Mouse (Mus musculus) stomach, embryonic 16.5 days (tissue): Measurements from ENCODE around the gene Ccdc190. TPM values are rescaled to one million over a fixed set of nuclear protein-coding genes. Genes with fewer than 3 reads are reported as not detected.

Experiments
- ATAC-seq: fragments of 200-750 bp; cut with Nextera tagmentation; 2 replicates; pipeline ENCODE4 v1.8.0; 2017; ENCODE audit warnings: moderate number of reproducible peaks, moderate TSS enrichment; ENCODE audit not compliant: insufficient read depth, low FRiP score
- H3K27ac ChIP-seq: fragments of 300-500 bp; sonication (generic); 2 replicates; pipeline ENCODE4 v1.5.1; 2014; ENCODE audit warnings: low read length
- H3K27me3 ChIP-seq: fragments of 300-500 bp; sonication (generic); 2 replicates; pipeline ENCODE4 v1.6.1; 2014; ENCODE audit warnings: low read length, control low read depth, mixed read lengths; ENCODE audit not compliant: control insufficient read depth, insufficient read depth
- H3K36me3 ChIP-seq: fragments of 300-500 bp; sonication (generic); 2 replicates; pipeline ENCODE4 v1.6.1; 2014; ENCODE audit warnings: low read length; ENCODE audit not compliant: control insufficient read depth, insufficient read depth
- H3K4me1 ChIP-seq: fragments of 300-500 bp; sonication (generic); 2 replicates; pipeline ENCODE4 v1.6.1; 2014; ENCODE audit warnings: low read length, control low read depth, mixed read lengths; ENCODE audit not compliant: control insufficient read depth, insufficient read depth
- H3K4me2 ChIP-seq: fragments of 300-500 bp; sonication (generic); 2 replicates; pipeline ENCODE4 v1.6.1; 2014; ENCODE audit warnings: low read depth, low read length, mixed read lengths
- H3K4me3 ChIP-seq: fragments of 300-500 bp; sonication (generic); replicated peaks from 2 replicates; pipeline ENCODE4 v1.5.1; 2014; ENCODE audit warnings: mild to moderate bottlenecking, low read length
- H3K9ac ChIP-seq: fragments of 300-500 bp; sonication (generic); 2 replicates; pipeline ENCODE4 v1.6.1; 2014; ENCODE audit warnings: low read length
- H3K9me3 ChIP-seq: fragments of 300-500 bp; sonication (generic); replicated peaks from 2 replicates; pipeline ENCODE4 v1.6.1; 2016; ENCODE audit warnings: low read length, control low read depth; ENCODE audit not compliant: control insufficient read depth
- WGBS: fragments of 180-500 bp; shearing (Covaris S2); extraction: QIAGEN DNeasy Blood & Tissue Kit; methylation state at CpG from one replicate; pipeline ENCODE4 v1.1.7; 2014; 5-methylcytosine and 5-hydroxymethylcytosine counted together
- polyA plus RNA-seq: library from polyadenylated mRNA; unstranded; fragments of >200 nt; fragmentation: Nextera tagmentation; extraction: Ambion mirVana; gene quantifications from 2 replicates; pipeline ENCODE4 v1.2.1, GENCODE M21; 2015

Gene Ccdc190
- 0.08 and 0.27 TPM in 2 replicates for polyA plus RNA-seq

DNA sequence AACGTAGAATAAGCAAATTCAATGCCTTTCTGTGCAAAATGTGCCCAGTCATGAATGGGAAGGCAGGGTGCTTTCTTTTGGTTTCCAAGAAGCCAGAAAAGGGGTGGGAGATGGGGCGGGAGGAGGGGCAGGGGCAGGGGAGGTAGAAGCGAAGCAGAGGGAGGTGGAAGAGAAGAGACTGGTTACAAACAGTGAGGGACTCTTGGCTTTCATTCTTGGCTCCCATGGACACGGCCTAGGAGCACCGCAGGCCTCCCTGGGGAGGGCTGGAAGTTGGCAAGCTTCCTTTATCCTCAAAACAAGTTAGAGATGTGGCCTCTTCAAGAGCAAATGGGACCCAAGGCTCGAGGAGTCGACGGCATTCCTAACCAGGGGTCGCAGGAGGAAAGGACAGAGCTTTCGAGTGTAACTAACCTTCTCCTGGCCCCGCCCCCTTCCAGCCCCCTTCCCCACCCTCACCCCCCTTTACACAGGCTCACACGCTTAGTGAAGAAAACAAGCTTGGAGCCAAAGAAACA lies at the start of gene Ccdc190:
Ccdc190 (plus strand) TSS at position 195 of the 518 bp plus-strand sequence.
- no peak for ATAC-seq
- Histone ChIP-seq H3K27ac (no peak within 1 kb of the TSS), H3K9me3 (no peaks in the 10 kb centered on the region), H3K4me3 (no peak within 1 kb of the TSS; the same call in 1 of the 2 replicates), H3K36me3 (no peaks in the 10 kb centered on the region), H3K27me3 (peaks cover 3% of the 10 kb centered on the region; the same call in 1 of the 2 replicates), H3K9ac (peak within 1 kb of the TSS; percentile 35; the same call in 1 of the 2 replicates), H3K4me2 (peak within 1 kb of the TSS; percentile 43), H3K4me1 (peaks cover 12% of the 10 kb centered on the region)
- 20% methylated on average over 12 of the region's 12 CpGs for WGBS

DNA sequence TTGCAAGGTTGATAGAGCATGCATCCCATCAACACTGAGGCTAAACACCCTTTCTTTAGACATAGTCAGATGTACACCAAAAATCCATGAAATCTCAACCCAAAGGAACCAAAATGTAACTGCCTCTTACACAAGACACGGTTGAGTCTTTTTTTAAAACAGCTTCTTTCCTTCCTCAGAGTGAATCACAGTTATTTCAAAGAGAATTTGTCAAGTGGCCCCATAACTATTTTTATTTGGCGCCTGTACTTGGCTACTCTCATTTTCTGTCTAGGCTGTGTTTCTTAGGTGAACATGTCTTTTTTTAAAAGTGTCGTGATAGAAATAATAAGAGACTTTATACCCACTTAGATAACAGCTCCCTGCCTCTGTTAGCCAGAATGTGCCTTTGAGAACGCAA lies 49.4 kb upstream of the Ccdc190 start:
- Histone ChIP-seq H3K4me2 (no peak overlapping the region), H3K36me3 (no peaks in the 10 kb centered on the region), H3K9ac (no peak overlapping the region), H3K4me1 (0 out of 2 replicates have a peak, but pooled peaks cover 2% of the 10 kb centered on the region), H3K27ac (no peak overlapping the region), H3K4me3 (no peak overlapping the region), H3K27me3 (no peaks in the 10 kb centered on the region), H3K9me3 (no peaks in the 10 kb centered on the region)
- 72% methylated on average over 4 of the region's 4 CpGs for WGBS
- ATAC-seq, result no peak

DNA sequence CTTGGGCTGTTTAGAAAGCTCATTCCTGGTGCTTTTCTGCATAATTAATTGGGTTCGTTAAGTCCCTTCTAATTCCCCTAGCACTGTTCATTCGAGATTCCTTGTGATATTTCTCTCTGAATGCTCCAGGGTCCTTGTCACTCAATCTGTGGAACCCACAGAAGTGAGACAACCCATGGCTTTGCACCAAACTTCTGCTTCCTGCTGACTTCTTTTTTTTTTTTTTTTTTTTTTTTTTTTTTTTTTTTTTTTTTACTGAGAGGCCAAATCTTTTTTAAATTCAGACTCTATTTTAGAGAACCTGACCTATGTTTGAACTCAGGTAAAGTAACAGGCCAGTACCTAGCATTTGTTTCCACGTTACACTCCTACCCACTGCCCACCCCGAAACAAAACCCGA lies 48.3 kb upstream of the Ccdc190 start:
- Histone ChIP-seq H3K27ac (no peak overlapping the region), H3K9ac (no peak overlapping the region), H3K4me3 (no peak overlapping the region), H3K9me3 (no peaks in the 10 kb centered on the region), H3K27me3 (no peaks in the 10 kb centered on the region), H3K36me3 (no peaks in the 10 kb centered on the region), H3K4me1 (0 out of 2 replicates have a peak, but pooled peaks cover 2% of the 10 kb centered on the region), H3K4me2 (no peak overlapping the region)
- ATAC-seq, result no peak
- 91% methylated on average over 5 of the region's 5 CpGs for WGBS

DNA sequence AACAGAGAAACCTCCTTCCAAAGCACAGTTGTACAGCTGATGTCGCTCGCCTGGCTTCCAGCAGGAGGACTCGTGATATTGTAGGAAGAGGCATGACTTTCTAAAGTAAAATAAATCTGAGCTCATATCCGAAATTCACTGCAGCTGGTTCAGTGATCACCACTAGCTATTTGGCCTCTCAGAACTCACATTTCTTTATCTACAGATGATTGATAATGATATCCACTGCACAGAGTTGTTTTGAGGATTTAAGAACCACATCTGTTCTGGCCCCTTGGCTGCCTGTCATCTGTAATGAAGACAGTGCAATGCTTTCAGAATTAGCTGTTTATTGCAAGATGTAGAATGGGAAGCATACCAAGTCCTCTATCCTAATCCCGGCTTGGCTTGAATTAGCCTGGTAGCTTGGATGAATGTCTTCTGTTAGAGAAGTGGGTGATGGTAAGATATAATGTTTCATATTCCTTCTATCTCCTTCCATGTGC lies 45.3 kb upstream of the Ccdc190 start:
- H3K27me3 ChIP-seq, result no peaks in the 10 kb centered on the region
- H3K36me3 ChIP-seq, result no peaks in the 10 kb centered on the region
- no peak overlapping the region for H3K9ac ChIP-seq
- peak; percentile 85 for ATAC-seq
- 50% methylated on average over 5 of the region's 5 CpGs for WGBS
- H3K4me3 ChIP-seq, result no peak overlapping the region
- H3K4me2 ChIP-seq, result no peak overlapping the region
- 0 out of 2 replicates have a peak, but pooled peaks cover 2% of the 10 kb centered on the region for H3K4me1 ChIP-seq
- H3K9me3 ChIP-seq, result no peaks in the 10 kb centered on the region
- H3K27ac ChIP-seq, result no peak overlapping the region

DNA sequence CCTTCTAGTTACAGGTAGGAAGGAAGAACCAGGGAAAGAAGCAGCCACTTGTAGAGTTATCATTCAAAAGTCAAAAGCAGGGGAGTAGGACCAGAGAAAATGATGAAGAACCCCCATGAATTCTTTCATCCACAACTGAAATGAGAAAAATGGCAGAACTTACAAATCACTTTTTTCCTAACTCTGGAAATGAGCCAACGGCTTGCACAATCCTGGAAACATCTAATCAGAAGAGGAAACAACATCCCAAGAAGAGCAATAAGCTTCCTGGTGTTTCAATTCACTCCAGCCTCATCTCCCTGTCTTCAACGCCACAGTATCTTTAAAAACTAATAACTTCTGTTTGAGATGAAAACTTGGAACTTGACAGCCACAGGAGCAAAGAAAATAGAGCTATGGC lies 39.2 kb upstream of the Ccdc190 start:
- ATAC-seq, result no peak
- Histone ChIP-seq H3K4me3 (no peak overlapping the region), H3K4me2 (no peak overlapping the region), H3K27me3 (no peaks in the 10 kb centered on the region), H3K9ac (no peak overlapping the region), H3K9me3 (0 out of 2 replicates have a peak, but pooled peaks cover 4% of the 10 kb centered on the region), H3K36me3 (no peaks in the 10 kb centered on the region), H3K27ac (no peak overlapping the region), H3K4me1 (no peaks in the 10 kb centered on the region)
- 75% methylated on average over 2 of the region's 2 CpGs for WGBS

DNA sequence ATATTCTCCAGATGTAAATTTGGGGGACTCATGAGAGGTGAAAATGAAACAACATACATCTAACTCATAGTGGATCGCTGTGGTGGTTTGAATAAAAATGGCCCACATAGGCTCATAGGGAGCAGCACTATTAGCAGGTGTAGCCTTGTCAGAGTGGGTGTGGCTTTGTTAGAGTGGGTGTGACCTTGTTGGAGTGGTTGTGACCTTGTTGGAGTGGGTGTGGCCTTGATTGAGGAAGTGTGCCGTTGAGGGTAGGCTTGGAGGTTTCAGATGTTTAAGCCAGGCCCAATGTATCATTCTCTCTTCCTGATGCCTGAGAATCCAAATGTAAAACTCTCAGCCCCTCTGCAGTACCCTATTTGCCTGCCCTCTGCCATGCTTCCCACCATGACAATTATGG lies 34.5 kb upstream of the Ccdc190 start:
- Histone ChIP-seq H3K27me3 (no peaks in the 10 kb centered on the region), H3K27ac (no peak overlapping the region), H3K4me3 (no peak overlapping the region), H3K9me3 (0 out of 2 replicates have a peak, but pooled peaks cover 4% of the 10 kb centered on the region), H3K4me1 (no peaks in the 10 kb centered on the region), H3K4me2 (no peak overlapping the region), H3K9ac (no peak overlapping the region), H3K36me3 (no peaks in the 10 kb centered on the region)
- ATAC-seq, result no peak
- 82% methylated on average over 2 of the region's 2 CpGs for WGBS

DNA sequence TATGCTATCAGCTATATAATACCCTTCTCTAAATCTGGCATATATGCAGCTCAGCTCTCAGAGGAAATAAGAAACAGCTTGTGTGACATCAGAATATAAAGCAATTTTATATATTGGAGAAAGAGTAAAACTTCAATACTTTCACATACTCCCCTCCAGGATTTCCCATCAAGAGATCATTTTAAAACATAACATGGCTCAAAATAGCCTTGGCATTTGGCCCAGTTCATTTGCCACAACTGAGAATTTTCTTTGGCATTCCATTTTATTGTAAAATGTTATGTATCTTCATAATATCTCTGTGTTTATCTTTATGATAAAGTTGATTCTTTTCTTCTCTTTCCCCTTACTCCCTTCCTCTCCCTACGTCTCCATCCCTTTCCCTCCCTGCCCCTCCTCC lies 32.8 kb upstream of the Ccdc190 start:
- no peak overlapping the region for H3K4me3 ChIP-seq
- 37% methylated on average over 1 of the region's 1 CpGs for WGBS
- H3K27ac ChIP-seq, result no peak overlapping the region
- no peak for ATAC-seq
- H3K27me3 ChIP-seq, result no peaks in the 10 kb centered on the region
- no peaks in the 10 kb centered on the region for H3K36me3 ChIP-seq
- 0 out of 2 replicates have a peak, but pooled peaks cover under 1% of the 10 kb centered on the region for H3K9me3 ChIP-seq
- H3K4me1 ChIP-seq, result no peaks in the 10 kb centered on the region
- H3K4me2 ChIP-seq, result no peak overlapping the region
- H3K9ac ChIP-seq, result no peak overlapping the region

DNA sequence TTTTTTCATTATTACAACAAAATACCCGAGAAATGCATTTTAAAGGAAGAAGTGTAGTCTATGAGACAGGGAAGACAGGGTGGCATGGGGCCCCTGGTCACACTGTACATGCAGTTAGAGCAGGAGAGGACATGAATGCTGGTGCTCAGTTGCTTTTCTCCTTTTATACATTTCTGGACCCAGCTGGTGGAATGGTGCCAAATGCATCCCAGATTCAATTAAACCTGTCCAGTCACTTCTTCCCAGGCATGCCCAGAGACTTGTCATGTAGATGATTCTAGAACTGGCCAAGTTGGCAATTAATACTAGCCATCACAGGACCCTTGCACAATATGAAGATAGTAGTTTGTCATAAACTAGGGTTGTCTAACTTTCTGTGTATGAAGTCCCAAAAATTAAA lies 30.5 kb upstream of the Ccdc190 start:
- no peak for ATAC-seq
- H3K27ac ChIP-seq, result no peak overlapping the region
- no peak overlapping the region for H3K4me3 ChIP-seq
- no peaks in the 10 kb centered on the region for H3K4me1 ChIP-seq
- no peaks in the 10 kb centered on the region for H3K27me3 ChIP-seq
- no peaks in the 10 kb centered on the region for H3K9me3 ChIP-seq
- H3K4me2 ChIP-seq, result no peak overlapping the region
- no peak overlapping the region for H3K9ac ChIP-seq
- 71% methylated on average over 1 of the region's 1 CpGs for WGBS
- no peaks in the 10 kb centered on the region for H3K36me3 ChIP-seq

DNA sequence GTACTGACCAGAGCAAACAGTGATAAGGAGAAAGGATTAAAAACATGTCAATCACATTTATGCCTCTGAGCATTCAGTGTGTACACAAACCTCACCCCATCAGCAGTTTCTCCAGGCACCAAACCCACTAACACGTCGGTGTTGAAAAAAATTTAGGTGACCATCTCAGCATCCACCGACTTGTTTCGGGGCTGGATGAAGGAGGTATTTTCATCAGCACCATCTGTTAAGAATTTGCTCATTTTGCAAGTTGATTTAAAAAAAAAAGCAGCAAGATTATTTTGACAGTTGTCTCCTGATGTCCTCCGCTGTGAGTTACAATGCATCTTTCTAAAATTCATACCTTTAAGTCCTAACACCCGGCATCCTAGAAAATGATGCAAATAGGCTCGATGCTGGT lies 29.8 kb upstream of the Ccdc190 start:
- Histone ChIP-seq H3K4me1 (no peaks in the 10 kb centered on the region), H3K36me3 (no peaks in the 10 kb centered on the region), H3K4me2 (no peak overlapping the region), H3K27me3 (no peaks in the 10 kb centered on the region), H3K4me3 (no peak overlapping the region), H3K27ac (no peak overlapping the region), H3K9ac (no peak overlapping the region), H3K9me3 (no peaks in the 10 kb centered on the region)
- ATAC-seq, result no peak
- 64% methylated on average over 7 of the region's 7 CpGs for WGBS
